Mouse (Mus musculus) megakaryocyte, embryonic 14.5 days (primary cell): ENCODE results near the gene Zfp609. TPM values are rescaled to one million over a fixed set of nuclear protein-coding genes. Genes with fewer than 3 reads are reported as not detected.
A peak's percentile ranks its signal among the peaks of the same experiment; 100 is the strongest.

Source experiments
- H3K27me3 ChIP-seq: replicated peaks from 2 replicates; pipeline ENCODE3; 2012; ENCODE audit warnings: inconsistent platforms
- H3K36me3 ChIP-seq: replicated peaks from 2 replicates; pipeline ENCODE3; 2012; ENCODE audit warnings: low read length, inconsistent platforms, mixed read lengths
- H3K4me1 ChIP-seq: 2 replicates; pipeline ENCODE4 v1.6.1; 2012; ENCODE audit warnings: inconsistent platforms
- H3K4me3 ChIP-seq: replicated peaks from 2 replicates; pipeline ENCODE3; 2012; ENCODE audit warnings: moderate library complexity, mild to moderate bottlenecking, inconsistent platforms
- H3K9me3 ChIP-seq: 2 replicates; pipeline ENCODE4 v1.6.1; 2012; ENCODE audit warnings: inconsistent platforms
- FLI1 ChIP-seq: IDR thresholded peaks from 2 replicates; pipeline ENCODE4 v1.6.1; 2012; ENCODE audit warnings: low read length, inconsistent platforms, mixed read lengths
- GATA1 ChIP-seq: IDR thresholded peaks from 3 replicates; pipeline ENCODE4 v1.6.1; 2012; ENCODE audit warnings: mixed read lengths, low read length, inconsistent platforms, borderline replicate concordance
- polyA plus RNA-seq: library from polyadenylated mRNA; stranded (reverse); fragments of >175 nt; gene quantifications from 2 replicates; pipeline ENCODE4 v1.2.3, GENCODE M21; 2012; ENCODE audit warnings: low replicate concordance; ENCODE audit not compliant: insufficient read depth

Zfp609 gene
- polyA plus RNA-seq, 1 experiment = 15.5 TPM

DNA sequence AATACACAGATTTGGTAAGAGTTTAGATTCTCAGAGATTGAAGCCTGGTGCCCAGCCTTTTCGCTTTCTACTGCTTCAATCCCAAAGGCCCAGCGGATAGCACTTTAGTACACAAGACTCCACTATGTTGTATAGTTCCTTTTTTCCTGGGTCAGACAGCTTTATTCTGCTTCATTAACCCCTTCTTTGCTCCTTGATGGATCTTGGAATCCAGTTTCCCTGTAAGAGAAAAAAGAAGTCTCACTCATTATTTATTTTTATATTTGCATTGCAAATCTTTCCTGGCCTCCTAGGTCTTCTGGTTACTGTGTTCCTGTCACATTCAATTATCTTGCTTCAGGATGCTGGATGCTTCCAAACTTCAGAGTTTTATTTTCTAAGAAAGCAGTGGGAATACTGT is 5.9 kb upstream of the Zfp609 start:
- Histone ChIP-seq H3K9me3 (no peaks in the 10 kb centered on the region), H3K4me3 (no peak overlapping the region), H3K4me1 (peaks cover 56% of the 10 kb centered on the region), H3K36me3 (peaks cover 32% of the 10 kb centered on the region), H3K27me3 (no peaks in the 10 kb centered on the region)
- no peak for TF ChIP-seq GATA1
- TF ChIP-seq FLI1 = no peak

DNA sequence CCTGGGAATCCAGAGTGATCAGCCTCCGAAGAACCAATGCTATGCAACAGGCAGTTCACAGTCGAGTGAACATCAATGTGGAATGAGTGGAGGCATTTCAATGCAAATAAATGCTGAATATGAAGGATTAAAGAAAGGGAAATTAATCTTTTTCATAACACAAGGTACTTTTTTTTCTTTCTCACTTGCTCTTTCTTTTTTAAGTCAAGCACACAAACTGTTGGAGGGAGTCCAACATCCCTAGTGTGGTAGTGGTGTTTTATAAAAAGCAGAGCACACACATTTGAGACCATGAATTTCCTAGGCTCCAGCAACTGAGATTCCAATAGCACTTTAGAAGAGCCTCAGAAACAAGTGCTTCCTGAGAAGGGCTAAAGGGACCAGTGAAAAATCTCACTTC is 4.7 kb upstream of the Zfp609 start:
- H3K4me1 ChIP-seq = peaks cover 60% of the 10 kb centered on the region
- TF ChIP-seq GATA1 (no peak), FLI1 (no peak)
- H3K27me3 ChIP-seq = no peaks in the 10 kb centered on the region
- peaks cover 21% of the 10 kb centered on the region for H3K36me3 ChIP-seq
- no peaks in the 10 kb centered on the region for H3K9me3 ChIP-seq
- H3K4me3 ChIP-seq = no peak overlapping the region

DNA sequence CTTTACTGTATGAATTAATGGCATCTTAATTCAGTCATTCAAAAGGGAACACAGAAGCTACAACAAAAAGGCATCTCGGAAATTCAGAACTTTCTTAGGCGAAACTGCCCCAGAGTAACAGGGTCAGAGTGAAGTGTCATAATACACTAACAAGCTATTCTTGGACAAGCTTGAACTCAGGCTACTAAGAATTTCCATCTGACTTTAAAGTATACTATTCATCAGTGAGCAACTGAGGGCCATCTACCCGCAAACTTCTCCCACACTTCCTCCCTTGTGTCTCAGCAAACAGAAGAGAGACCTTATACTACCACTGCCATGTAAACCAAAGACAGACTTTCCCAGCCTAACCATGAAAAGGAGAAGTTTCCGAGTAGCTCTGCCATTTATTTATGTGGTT is 3.8 kb upstream of the Zfp609 start:
- peaks cover 14% of the 10 kb centered on the region for H3K36me3 ChIP-seq
- H3K4me1 ChIP-seq = peaks cover 68% of the 10 kb centered on the region
- no peaks in the 10 kb centered on the region for H3K9me3 ChIP-seq
- H3K27me3 ChIP-seq = no peaks in the 10 kb centered on the region
- H3K4me3 ChIP-seq = peak overlapping the region; percentile 67
- TF ChIP-seq GATA1 (no peak), FLI1 (no peak)

DNA sequence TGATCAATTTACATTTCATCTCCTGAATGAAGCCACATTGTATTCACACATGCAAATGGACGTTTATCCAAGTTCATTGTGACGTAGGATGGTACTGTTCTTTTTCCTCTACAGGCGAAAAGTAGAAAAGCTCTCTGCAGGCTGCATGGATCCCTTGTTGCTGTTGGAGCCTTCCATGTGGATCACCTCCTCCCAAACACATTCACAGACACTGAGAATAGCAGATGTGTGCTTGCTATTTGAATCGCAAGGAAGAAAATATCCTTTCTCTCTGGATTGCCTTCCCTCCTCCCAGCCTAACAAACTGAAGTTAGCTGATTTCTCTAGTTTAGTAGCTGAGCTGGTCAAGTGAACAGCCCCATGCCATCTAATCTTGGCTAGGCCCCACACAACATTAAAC is 2.9 kb upstream of the Zfp609 start:
- no peaks in the 10 kb centered on the region for H3K9me3 ChIP-seq
- no peaks in the 10 kb centered on the region for H3K27me3 ChIP-seq
- H3K36me3 ChIP-seq = peaks cover 9% of the 10 kb centered on the region
- no peak overlapping the region for H3K4me3 ChIP-seq
- peaks cover 75% of the 10 kb centered on the region for H3K4me1 ChIP-seq
- TF ChIP-seq GATA1 (no peak), FLI1 (no peak)

DNA sequence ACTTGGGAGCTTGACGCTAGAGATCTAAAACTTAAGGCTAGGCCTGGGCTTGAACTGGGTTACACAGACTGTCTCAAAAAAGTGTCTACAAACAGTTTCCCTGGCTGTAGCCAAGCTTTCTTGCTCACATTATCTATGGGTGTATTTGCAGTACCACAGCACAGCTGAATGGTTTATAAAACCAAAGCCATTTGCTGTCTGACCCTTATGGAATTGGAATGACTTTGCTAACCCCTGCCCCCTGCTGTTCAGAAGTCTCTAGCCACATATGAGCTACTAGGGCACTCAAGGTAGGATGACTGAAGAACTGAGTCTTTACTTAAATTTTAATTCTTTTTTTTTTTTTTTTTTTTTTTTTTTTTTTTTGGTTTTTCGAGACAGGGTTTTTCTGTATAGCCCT is 2.0 kb upstream of the Zfp609 start:
- peaks cover 75% of the 10 kb centered on the region for H3K4me1 ChIP-seq
- TF ChIP-seq GATA1 (no peak), FLI1 (no peak)

DNA sequence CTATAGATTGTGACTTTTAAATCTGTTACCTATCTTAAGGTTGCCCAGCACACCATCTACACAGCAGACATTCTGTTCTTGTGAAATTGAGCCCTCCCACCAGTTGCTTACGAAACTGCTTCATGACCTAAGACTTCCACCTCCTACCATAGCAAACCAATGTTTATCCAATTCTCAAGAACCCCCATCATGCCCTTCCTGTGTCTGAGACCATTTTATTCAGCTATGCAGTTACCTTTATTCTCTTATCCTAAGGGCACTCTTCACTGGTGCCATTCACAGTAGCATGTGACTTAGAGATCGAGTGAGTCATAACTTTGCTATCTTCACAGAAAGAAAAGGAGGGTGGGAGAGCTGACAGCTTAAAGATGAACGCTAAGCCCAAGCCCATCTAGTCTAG is 1.1 kb upstream of the Zfp609 start:
- Histone ChIP-seq H3K9me3 (no peaks in the 10 kb centered on the region), H3K27me3 (no peaks in the 10 kb centered on the region), H3K36me3 (peaks cover 3% of the 10 kb centered on the region), H3K4me3 (peak overlapping the region; percentile 92), H3K4me1 (peaks cover 77% of the 10 kb centered on the region)
- TF ChIP-seq GATA1 (no peak), FLI1 (no peak)

More for the DNA sequence above, 2.0 kb upstream of the Zfp609 start:
- Histone ChIP-seq H3K36me3 (peaks cover 3% of the 10 kb centered on the region), H3K4me3 (no peak overlapping the region), H3K9me3 (no peaks in the 10 kb centered on the region), H3K27me3 (no peaks in the 10 kb centered on the region)

DNA sequence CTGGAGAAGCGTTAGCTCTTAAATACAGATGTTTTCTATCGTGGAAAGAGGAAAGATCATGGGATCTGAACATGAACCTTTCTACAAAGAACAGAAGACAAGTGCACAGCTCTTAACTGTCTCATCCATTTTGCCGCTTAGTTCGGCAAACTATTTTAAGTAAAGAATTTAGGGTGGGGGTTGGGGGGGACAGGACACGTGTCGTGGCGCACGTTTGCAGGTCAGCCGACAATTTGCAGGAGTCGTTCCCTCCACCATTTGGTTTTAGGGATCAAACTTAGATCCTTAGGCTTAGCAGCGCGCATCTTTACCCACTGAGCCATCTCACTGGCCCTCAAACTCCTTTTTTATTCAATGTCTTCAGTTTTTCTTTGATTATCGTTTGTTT is 646 bp upstream of the Zfp609 start:
- Histone ChIP-seq H3K4me3 (peak overlapping the region; percentile 92), H3K4me1 (peaks cover 75% of the 10 kb centered on the region)

DNA sequence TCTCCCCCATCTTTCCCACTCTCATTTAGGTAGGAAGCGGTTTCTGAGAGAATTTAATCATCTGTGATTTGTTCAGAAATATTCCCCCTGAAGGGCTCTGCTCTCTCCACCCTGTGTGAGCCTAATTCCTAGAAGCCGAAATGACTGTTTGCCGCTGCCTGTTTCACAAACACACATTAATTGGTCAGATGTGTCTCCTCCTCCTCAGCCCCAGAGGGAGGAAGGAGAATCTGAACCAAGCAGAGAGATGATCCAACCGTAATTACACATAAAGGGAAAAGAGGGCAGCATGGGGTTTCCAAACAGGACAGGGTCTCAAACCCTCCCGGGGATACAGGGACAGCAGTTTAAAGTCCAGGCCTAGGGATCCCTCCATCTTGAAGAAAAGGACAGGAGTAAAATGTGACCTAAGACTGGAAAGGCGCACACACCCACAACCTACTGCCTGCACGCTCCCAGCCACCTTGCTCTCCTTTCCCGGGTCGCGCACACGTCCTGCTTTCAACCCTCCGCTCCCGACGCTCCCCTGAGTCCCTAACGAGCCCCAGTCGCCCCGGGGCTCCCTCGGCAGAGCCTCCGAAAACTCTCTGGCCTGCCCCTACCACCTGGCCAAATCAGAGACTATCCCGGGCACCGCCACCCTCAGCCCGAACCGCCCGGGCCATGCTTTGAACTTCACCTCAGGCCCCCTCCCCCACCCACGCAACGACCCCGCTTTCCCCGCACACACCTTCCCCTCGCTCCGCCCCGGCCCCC is 598 bp downstream of the Zfp609 start:
- H3K4me3 ChIP-seq = peak overlapping the region; percentile 92
- H3K36me3 ChIP-seq = no peaks in the 10 kb centered on the region
- TF ChIP-seq FLI1 = no peak
- TF ChIP-seq GATA1 = no peak
- no peaks in the 10 kb centered on the region for H3K27me3 ChIP-seq
- peaks cover 75% of the 10 kb centered on the region for H3K4me1 ChIP-seq
- no peaks in the 10 kb centered on the region for H3K9me3 ChIP-seq

More for the DNA sequence above, 646 bp upstream of the Zfp609 start:
- H3K27me3 ChIP-seq = no peaks in the 10 kb centered on the region
- peaks cover 3% of the 10 kb centered on the region for H3K36me3 ChIP-seq
- no peak for TF ChIP-seq FLI1
- TF ChIP-seq GATA1 = no peak
- H3K9me3 ChIP-seq = no peaks in the 10 kb centered on the region

DNA sequence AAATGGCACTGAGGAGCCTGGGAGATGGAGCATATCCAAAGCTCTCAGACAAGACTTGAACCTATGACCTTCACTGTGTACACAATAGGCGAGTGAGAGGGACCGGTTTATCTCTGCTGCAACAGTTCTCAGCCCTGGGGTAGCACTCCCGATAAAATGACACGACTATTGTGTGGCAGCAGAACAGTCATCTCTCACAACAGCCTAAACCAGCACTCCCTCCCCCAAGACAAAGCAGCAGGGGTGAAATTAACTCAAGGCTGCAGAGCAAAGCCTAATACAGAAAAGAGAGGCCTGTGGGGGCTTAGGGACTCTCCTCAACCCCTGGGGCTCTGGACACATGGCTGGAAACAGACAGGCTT is 1.2 kb downstream of the Zfp609 start:
- Histone ChIP-seq H3K27me3 (no peaks in the 10 kb centered on the region), H3K9me3 (no peaks in the 10 kb centered on the region), H3K36me3 (no peaks in the 10 kb centered on the region), H3K4me3 (peak overlapping the region; percentile 92), H3K4me1 (peaks cover 75% of the 10 kb centered on the region)
- TF ChIP-seq GATA1 = no peak
- no peak for TF ChIP-seq FLI1

DNA sequence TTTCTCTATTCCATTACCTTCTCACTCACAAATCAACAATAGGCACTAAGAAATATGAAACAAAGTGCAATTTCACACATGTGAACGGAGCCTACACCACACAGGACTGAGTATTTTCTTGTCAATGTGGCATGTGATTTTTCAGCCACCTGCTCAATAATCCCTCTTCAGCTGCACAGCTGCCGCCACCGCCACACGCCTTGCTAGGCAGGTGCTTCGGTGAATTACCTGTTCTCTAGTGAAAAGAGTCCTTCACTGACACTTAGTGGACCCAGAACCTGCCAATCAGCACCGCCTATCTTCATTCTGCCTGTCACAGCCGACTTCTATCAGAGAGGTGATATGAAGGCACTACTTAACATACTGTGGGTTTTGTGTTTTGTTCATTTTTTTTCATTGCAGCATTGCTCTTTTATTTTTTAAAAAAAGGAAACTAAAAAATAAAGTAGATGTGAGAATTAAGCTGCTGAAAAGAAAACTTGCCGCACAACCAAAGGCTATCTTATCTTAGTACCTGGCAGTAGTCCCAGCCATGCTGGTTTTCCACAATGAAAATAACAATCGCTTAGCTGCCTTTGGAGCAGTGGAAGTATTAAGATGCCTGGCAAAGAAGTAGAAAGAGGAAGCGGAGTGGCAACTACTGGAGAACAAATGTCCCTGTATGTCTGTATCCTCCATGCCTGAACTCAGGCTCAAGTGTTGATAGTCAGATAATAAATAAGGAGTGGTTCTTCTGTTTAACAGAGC is 3.5 kb downstream of the Zfp609 start:
- H3K4me3 ChIP-seq = no peak overlapping the region
- no peaks in the 10 kb centered on the region for H3K36me3 ChIP-seq
- H3K27me3 ChIP-seq = no peaks in the 10 kb centered on the region
- H3K9me3 ChIP-seq = no peaks in the 10 kb centered on the region
- TF ChIP-seq GATA1 = no peak
- no peak for TF ChIP-seq FLI1
- H3K4me1 ChIP-seq = peaks cover 62% of the 10 kb centered on the region
